Mouse (Mus musculus) hindbrain, embryonic 11.5 days (tissue): ENCODE measurements around the gene Hist2h3c2. TPM values are rescaled to one million over a fixed set of nuclear protein-coding genes. Genes with fewer than 3 reads are reported as not detected.
A peak's percentile ranks its signal among the peaks of the same experiment; 100 is the strongest.
"Not testable (repeated sequence)": the region's sequence is repeated elsewhere in the genome, so short reads cannot be mapped to it uniquely, and the experiment has no call there.

Experiments
- ATAC-seq: fragments of 200-750 bp; cut with Nextera tagmentation; 2 replicates; pipeline ENCODE4 v1.8.0; 2017; ENCODE audit warnings: mild to moderate bottlenecking, moderate TSS enrichment, moderate library complexity; ENCODE audit not compliant: low FRiP score
- DNase-seq: peaks from one replicate; pipeline ENCODE4 v3.0.0-alpha.2; 2015; ENCODE audit warnings: low spot score
- H3K27ac ChIP-seq: fragments of 300-500 bp; sonication (generic); 2 replicates; pipeline ENCODE4 v1.5.1; 2014; ENCODE audit warnings: mild to moderate bottlenecking, low read depth, low read length
- H3K27me3 ChIP-seq: fragments of 300-500 bp; sonication (generic); 2 replicates; pipeline ENCODE4 v1.6.1; 2014; ENCODE audit warnings: mild to moderate bottlenecking, low read length, moderate library complexity, mixed read lengths; ENCODE audit not compliant: control insufficient read depth, insufficient read depth
- H3K36me3 ChIP-seq: fragments of 300-500 bp; sonication (generic); 2 replicates; pipeline ENCODE4 v1.6.1; 2014; ENCODE audit warnings: mild to moderate bottlenecking, low read length, moderate library complexity, mixed read lengths; ENCODE audit not compliant: control insufficient read depth, insufficient read depth
- H3K4me1 ChIP-seq: fragments of 300-500 bp; sonication (generic); replicated peaks from 2 replicates; pipeline ENCODE4 v1.6.1; 2014; ENCODE audit warnings: low read length, mixed read lengths; ENCODE audit not compliant: control insufficient read depth, insufficient read depth
- H3K4me2 ChIP-seq: fragments of 300-500 bp; sonication (generic); replicated peaks from 2 replicates; pipeline ENCODE4 v1.6.1; 2014; ENCODE audit warnings: mild to moderate bottlenecking, low read depth, low read length
- H3K4me3 ChIP-seq: fragments of 300-500 bp; sonication (generic); 2 replicates; pipeline ENCODE4 v1.5.1; 2014; ENCODE audit warnings: low read depth, low read length
- H3K9ac ChIP-seq: fragments of 300-500 bp; sonication (generic); 2 replicates; pipeline ENCODE4 v1.6.1; 2014; ENCODE audit warnings: low read depth, low read length
- H3K9me3 ChIP-seq: fragments of 300-500 bp; sonication (generic); 2 replicates; pipeline ENCODE4 v1.6.1; 2016; ENCODE audit warnings: low read length; ENCODE audit not compliant: control insufficient read depth
- WGBS: fragments of 180-500 bp; shearing (Covaris S2); extraction: QIAGEN DNeasy Blood & Tissue Kit; methylation state at CpG from one replicate; pipeline ENCODE4 v1.1.7; 2014; 5-methylcytosine and 5-hydroxymethylcytosine counted together
- polyA plus RNA-seq: library from polyadenylated mRNA; unstranded; fragments of >200 nt; fragmentation: Nextera tagmentation; extraction: Ambion mirVana; gene quantifications from 2 replicates; pipeline ENCODE4 v1.2.1, GENCODE M21; 2014

The Hist2h3c2 gene
- polyA plus RNA-seq, 1 experiment from 2014 or later = 8.4 TPM

DNA sequence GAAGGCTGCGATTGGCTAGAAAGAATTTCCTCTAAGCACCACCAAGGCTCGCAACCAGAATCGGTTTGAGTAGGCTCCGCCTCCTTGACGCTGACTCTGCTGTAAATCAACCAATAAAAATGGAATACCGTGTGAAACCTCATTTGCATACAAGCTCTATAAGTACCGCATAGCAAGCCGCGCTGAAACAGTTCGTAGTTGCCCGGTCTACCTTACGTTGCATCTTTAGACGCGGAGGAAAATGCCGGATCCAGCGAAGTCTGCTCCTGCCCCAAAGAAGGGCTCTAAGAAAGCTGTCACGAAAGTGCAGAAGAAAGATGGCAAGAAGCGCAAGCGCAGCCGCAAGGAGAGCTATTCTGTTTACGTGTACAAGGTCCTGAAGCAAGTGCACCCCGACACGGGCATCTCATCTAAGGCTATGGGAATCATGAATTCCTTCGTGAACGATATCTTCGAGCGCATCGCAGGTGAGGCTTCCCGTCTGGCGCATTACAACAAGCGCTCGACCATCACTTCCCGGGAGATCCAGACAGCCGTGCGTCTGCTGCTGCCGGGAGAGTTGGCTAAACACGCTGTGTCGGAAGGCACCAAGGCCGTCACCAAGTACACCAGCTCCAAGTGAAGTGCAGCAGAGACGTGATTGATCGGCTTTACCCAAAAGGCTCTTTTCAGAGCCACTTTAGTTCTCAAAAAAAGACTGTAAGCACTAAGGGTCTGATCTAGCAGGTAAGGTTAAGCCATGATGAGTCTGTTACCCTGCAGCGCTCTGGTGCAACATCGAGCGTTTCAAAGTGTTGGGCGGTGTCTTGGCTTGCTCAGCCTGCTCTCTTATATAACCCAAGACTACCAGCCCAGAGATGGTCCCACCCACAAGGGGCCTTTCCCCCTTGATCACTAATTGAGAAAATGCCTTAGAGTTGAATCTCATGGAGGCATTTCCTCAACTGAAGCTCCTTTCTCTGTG, 30.9 kb upstream of the Hist2h3c2 start, which contains the start of gene Hist2h2bb:
Gene Hist2h2bb (plus strand): TSS at position 242 of the 964 bp plus-strand sequence.
- 0 out of 2 replicates have a peak, but pooled peaks cover 2% of the 10 kb centered on the region for H3K4me1 ChIP-seq
- under 1% methylated on average over 45 of the region's 45 CpGs for WGBS
- no peaks in the 10 kb centered on the region for H3K27me3 ChIP-seq
- peak within 1 kb of the TSS; percentile 81 for H3K9ac ChIP-seq
- H3K4me3 ChIP-seq = peak within 1 kb of the TSS; percentile 56
- ATAC-seq (peak; percentile 95), DNase-seq (peak; percentile 93)
- peak within 1 kb of the TSS; percentile 92 for H3K27ac ChIP-seq
- H3K4me2 ChIP-seq = peak within 1 kb of the TSS; percentile 82
- no peaks in the 10 kb centered on the region for H3K36me3 ChIP-seq
- H3K9me3 ChIP-seq = no peaks in the 10 kb centered on the region

DNA sequence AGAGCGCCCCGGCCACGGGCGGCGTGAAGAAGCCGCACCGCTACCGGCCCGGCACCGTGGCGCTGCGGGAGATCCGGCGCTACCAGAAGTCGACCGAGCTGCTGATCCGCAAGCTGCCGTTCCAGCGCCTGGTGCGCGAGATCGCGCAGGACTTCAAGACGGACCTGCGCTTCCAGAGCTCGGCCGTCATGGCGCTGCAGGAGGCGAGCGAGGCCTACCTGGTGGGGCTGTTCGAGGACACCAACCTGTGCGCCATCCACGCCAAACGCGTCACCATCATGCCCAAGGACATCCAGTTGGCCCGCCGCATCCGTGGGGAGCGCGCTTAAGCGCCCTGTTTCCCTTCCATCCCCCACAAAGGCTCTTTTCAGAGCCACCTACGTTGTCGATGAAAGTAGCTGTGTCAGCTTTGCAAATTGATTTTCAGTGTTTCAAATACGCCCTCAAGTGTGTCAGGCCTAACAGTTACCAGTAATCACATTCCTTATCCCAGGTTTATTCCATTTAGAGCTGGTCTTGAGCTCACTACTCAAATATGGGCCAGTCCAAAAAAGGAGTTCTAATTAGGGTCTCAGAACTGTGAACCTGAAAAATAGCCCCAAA, 29.9 kb upstream of the Hist2h3c2 start:
- not testable (repeated sequence) for H3K4me1 ChIP-seq, DNase-seq, H3K27me3 ChIP-seq, H3K9me3 ChIP-seq, H3K36me3 ChIP-seq
- H3K4me3 ChIP-seq = peak overlapping the region; percentile 56
- 1% methylated on average over 9 of the region's 44 CpGs for WGBS
- peak overlapping the region; percentile 92 for H3K27ac ChIP-seq
- peak overlapping the region; percentile 82 for H3K4me2 ChIP-seq
- peak; percentile 65 for ATAC-seq
- H3K9ac ChIP-seq = peak overlapping the region; percentile 75

DNA sequence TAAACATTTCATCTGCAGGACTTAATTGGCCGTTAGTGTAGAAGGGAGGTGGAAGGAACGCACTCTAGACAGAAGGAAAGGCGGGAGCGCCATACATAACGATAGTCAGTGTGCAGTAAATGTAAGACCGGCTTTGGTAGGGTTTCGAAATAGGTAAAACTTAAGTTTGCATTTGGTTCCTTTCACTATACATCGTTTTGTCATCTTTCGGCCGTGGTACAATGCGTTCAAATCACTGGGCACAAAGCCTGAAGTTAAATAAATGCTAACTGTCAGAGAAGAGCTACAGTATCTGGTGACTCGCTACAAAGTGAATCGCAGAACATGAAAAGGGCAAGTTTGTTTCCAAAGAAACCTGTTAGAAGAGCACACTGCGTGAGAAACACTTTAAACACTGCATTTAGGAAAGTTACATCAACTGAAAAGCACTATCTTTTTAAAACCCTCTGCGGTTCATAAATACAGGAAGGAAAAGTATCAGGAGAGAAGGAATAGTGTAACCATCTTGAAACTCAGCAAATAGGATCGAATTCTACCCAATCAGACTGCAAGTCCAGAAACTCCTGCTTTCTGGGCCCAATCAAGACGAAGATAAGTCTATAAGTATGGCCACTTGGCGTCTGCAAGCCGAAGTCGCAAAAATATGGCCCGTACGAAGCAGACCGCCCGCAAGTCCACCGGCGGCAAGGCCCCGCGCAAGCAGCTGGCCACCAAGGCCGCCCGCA, 29.3 kb upstream of the Hist2h3c2 start, which contains the start of gene Hist2h3b:
Gene Hist2h3b (plus strand): TSS at position 604 of the 725 bp plus-strand sequence.
- peak within 1 kb of the TSS; percentile 75 for H3K9ac ChIP-seq
- no peaks in the 10 kb centered on the region for H3K27me3 ChIP-seq
- H3K4me3 ChIP-seq = peak within 1 kb of the TSS; percentile 56
- peak within 1 kb of the TSS; percentile 82 for H3K4me2 ChIP-seq
- DNase-seq (peak; percentile 79), ATAC-seq (peak; percentile 73)
- peak within 1 kb of the TSS; percentile 92 for H3K27ac ChIP-seq
- H3K9me3 ChIP-seq = no peaks in the 10 kb centered on the region
- 0 out of 2 replicates have a peak, but pooled peaks cover 2% of the 10 kb centered on the region for H3K4me1 ChIP-seq
- WGBS = 27% methylated on average over 29 of the region's 30 CpGs
- no peaks in the 10 kb centered on the region for H3K36me3 ChIP-seq

DNA sequence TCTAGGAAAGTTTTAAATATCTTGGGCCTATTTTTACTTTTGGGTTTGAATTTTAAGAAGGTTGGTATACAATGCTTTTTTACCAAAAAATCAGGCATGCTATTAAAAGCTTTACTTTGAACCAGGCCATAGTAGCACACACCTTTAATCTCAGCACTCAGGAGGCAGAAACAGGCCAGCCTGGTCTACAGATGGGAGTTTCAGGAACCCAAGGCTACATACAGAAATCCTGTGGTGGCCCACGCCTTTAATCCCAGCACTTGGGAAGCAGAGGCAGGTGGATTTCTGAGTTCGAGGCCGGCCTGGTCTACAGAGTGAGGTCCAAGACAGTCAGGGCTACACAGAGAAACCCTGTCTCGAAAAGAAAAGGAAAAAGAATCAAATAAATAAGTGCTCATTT, 28.6 kb upstream of the Hist2h3c2 start:
- WGBS = 83% methylated on average over 4 of the region's 4 CpGs
- no peak overlapping the region for H3K9ac ChIP-seq
- H3K4me2 ChIP-seq = no peak overlapping the region
- 0 out of 2 replicates have a peak, but pooled peaks cover 2% of the 10 kb centered on the region for H3K4me1 ChIP-seq
- H3K27me3 ChIP-seq = no peaks in the 10 kb centered on the region
- H3K27ac ChIP-seq = peak overlapping the region; percentile 85
- no peak overlapping the region for H3K4me3 ChIP-seq
- H3K36me3 ChIP-seq = no peaks in the 10 kb centered on the region
- no peak for ATAC-seq
- no peak for DNase-seq
- no peaks in the 10 kb centered on the region for H3K9me3 ChIP-seq

DNA sequence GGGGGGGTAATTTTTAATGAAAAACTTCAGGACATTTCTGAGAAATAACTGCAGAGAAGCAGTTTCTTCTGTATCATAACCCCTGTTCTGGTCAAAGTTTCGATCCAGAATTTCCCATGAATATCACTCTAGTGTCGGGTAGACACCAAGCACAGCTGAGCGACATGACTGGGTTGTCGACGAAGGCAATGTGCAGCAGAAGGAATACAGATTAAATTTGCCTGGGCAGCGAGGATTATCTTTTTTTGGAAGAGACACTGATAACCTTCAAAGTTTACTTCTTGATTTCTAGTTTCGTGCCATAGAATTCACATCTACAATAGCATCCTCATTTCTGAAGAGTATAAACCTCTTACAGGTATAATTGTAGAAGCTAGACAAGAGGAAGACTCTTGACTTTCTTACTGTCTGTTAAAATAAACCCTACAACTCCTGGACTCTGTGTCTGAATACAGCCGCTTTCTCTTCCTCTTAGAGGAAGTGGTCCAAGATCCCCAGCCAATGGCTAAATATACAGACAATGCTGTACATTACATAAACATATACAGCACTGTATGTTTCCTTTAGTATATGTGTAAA, 27.3 kb upstream of the Hist2h3c2 start:
- no peak overlapping the region for H3K27ac ChIP-seq
- H3K9me3 ChIP-seq = no peaks in the 10 kb centered on the region
- no peak overlapping the region for H3K4me3 ChIP-seq
- no peaks in the 10 kb centered on the region for H3K36me3 ChIP-seq
- WGBS = 91% methylated on average over 8 of the region's 8 CpGs
- no peak for ATAC-seq
- H3K4me2 ChIP-seq = no peak overlapping the region
- peaks cover 5% of the 10 kb centered on the region; the same call in 1 of the 2 replicates for H3K4me1 ChIP-seq
- no peak overlapping the region for H3K9ac ChIP-seq
- H3K27me3 ChIP-seq = no peaks in the 10 kb centered on the region
- no peak for DNase-seq

DNA sequence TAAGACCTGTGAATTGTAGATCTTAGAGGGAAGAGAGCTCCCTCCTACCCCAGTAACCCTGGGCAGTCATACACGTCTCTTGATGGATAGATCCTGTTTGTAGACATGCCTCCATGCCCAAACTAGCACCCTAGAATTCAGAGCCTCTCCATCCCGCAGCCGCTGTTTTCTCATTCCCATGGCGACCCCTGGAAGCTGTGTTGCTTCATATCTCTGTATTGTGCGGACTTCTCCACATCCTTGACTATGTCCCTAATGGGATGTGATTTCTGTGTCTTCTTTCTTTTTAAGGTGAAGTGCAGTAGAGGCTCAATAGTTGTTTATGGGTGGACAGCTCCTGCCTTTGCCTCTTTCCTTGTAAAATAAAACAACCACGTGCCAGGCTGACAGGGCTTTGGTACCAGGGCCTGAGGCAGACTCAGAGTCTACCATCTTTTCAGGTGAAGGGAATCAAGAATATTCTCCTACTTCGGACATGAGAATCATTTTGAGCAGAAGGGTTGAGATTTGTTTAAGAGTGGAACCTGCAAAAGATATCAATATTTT, 25.6 kb upstream of the Hist2h3c2 start:
- Histone ChIP-seq H3K9ac (peak overlapping the region; percentile 8; the same call in 1 of the 2 replicates), H3K27me3 (no peaks in the 10 kb centered on the region), H3K4me1 (peaks cover 5% of the 10 kb centered on the region; the same call in 1 of the 2 replicates), H3K36me3 (no peaks in the 10 kb centered on the region), H3K4me2 (peak overlapping the region; percentile 64; the same call in 1 of the 2 replicates), H3K9me3 (no peaks in the 10 kb centered on the region), H3K27ac (peak overlapping the region; percentile 97), H3K4me3 (no peak overlapping the region)
- DNase-seq = no peak
- no peak for ATAC-seq
- 69% methylated on average over 7 of the region's 7 CpGs for WGBS

DNA sequence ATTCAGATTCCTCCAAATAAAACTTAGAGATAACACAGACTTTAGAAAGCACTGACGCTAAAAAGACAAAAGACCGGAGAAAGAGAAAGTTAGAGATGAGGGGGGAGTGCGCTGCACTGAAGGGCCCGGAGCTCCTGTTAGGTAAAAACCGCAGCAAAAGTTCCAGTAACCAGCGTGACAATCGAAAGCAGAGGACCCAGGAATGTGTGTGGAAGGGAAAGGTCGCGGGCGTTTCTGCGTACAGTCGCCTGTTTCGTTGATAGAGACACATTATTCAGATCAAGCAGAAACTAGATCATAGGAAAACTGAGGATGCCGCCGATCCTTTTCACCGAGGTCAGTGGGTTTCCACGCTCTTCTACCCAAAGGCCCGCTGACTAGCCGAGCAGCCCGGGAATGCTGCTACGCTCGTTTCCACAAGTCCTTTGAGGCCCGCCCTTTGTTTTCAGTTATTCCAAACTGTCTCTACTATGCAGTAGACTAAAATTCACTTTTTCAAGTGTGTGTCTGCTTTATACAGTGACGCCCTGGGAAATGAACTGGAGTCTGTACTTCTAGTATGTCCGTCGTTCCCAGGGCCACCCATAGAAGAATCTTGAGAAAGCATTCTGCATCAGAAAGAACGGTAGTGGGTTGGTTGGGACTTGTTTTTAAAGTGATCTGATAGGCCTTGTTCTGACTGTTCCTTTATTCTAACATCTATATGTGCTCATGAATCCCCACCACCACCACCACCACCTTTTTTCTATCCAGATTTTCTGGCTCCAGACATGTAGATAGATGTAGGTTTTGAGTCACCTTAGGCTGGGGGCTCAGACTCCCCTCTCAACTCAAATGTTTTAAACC, 24.9 kb upstream of the Hist2h3c2 start:
- DNase-seq (peak; percentile 67), ATAC-seq (peak; percentile 28; the same call in 1 of the 2 replicates)
- H3K4me2 ChIP-seq = peak overlapping the region; percentile 64
- H3K4me3 ChIP-seq = peak overlapping the region; percentile 57
- whole genome bisulfite sequencing = 7% methylated on average over 27 of the region's 27 CpGs
- H3K9me3 ChIP-seq = no peaks in the 10 kb centered on the region
- H3K27me3 ChIP-seq = no peaks in the 10 kb centered on the region
- peak overlapping the region; percentile 85 for H3K9ac ChIP-seq
- H3K36me3 ChIP-seq = no peaks in the 10 kb centered on the region
- H3K27ac ChIP-seq = peak overlapping the region; percentile 97
- peaks cover 5% of the 10 kb centered on the region; the same call in 1 of the 2 replicates for H3K4me1 ChIP-seq
